Mouse (Mus musculus) testis, adult 2 months (tissue): ENCODE measurements around the gene Atg7. TPM values are rescaled to one million over a fixed set of nuclear protein-coding genes. Genes with fewer than 3 reads are reported as not detected.

Experiments used
- H3K27ac ChIP-seq: fragments of 200-500 bp; 2 replicates; pipeline ENCODE4 v1.5.1; 2012; ENCODE audit warnings: low read depth, low read length; ENCODE audit not compliant: control insufficient read depth, insufficient read depth
- H3K27me3 ChIP-seq: fragments of 200-500 bp; 2 replicates; pipeline ENCODE4 v1.6.1; 2012; ENCODE audit warnings: mild to moderate bottlenecking, low read length, moderate library complexity; ENCODE audit not compliant: control insufficient read depth, insufficient read depth
- H3K36me3 ChIP-seq: fragments of 200-500 bp; 2 replicates; pipeline ENCODE4 v1.6.1; 2012; ENCODE audit warnings: mild to moderate bottlenecking, low read length; ENCODE audit not compliant: control insufficient read depth, insufficient read depth
- H3K4me1 ChIP-seq: fragments of 200-500 bp; 2 replicates; pipeline ENCODE4 v1.6.1; 2012; ENCODE audit warnings: low read length; ENCODE audit not compliant: control insufficient read depth, insufficient read depth
- H3K4me3 ChIP-seq: fragments of 200-500 bp; 2 replicates; pipeline ENCODE4 v1.5.1; 2012; ENCODE audit warnings: low read depth, mild to moderate bottlenecking, low read length, moderate library complexity, mixed read lengths; ENCODE audit not compliant: control insufficient read depth
- CTCF ChIP-seq: fragments of 200-500 bp; IDR thresholded peaks from 2 replicates; pipeline ENCODE4 v1.5.1; 2012; ENCODE audit warnings: low read depth, mild to moderate bottlenecking, inconsistent platforms, low read length, moderate library complexity; ENCODE audit not compliant: control insufficient read depth, insufficient read depth, insufficient replicate concordance
- POLR2A ChIP-seq: fragments of 200-500 bp; IDR thresholded peaks from 2 replicates; pipeline ENCODE4 v1.6.1; 2012; ENCODE audit warnings: low read depth, mild to moderate bottlenecking, inconsistent platforms, low read length, moderate library complexity; ENCODE audit not compliant: control insufficient read depth
- polyA plus RNA-seq: library from polyadenylated mRNA; depleted of rRNA; stranded (reverse); fragments of >200 nt; gene quantifications from 2 replicates; pipeline ENCODE4 v1.2.3, GENCODE M21; 2012

Atg7 gene
- polyA plus RNA-seq, 1 experiment = 52.0 TPM

GRCm38 (mm10) chr6:114890411-114891115 is 247.7 kb downstream of the Atg7 start:
- Histone ChIP-seq H3K4me3 (no peak overlapping the region), H3K4me1 (no peaks in the 10 kb centered on the region; the same call in 1 of the 2 replicates), H3K27me3 (no peaks in the 10 kb centered on the region), H3K27ac (no peak overlapping the region), H3K36me3 (no peaks in the 10 kb centered on the region)
- TF ChIP-seq CTCF = no peak
- TF ChIP-seq POLR2A = no peak

- H3K4me3 ChIP-seq = no peak overlapping the region
- no peak for TF ChIP-seq CTCF
- no peak for TF ChIP-seq POLR2A
- no peak overlapping the region for H3K27ac ChIP-seq
- no peaks in the 10 kb centered on the region; the same call in 1 of the 2 replicates for H3K4me1 ChIP-seq
- H3K27me3 ChIP-seq = no peaks in the 10 kb centered on the region
- no peaks in the 10 kb centered on the region for H3K36me3 ChIP-seq
Observed at GRCm38 (mm10) chr6:114891272-114891671, 248.4 kb downstream of the Atg7 start.

GRCm38 (mm10) chr6:114891771-114892170 is 248.9 kb downstream of the Atg7 start:
- TF ChIP-seq CTCF = no peak
- no peak for TF ChIP-seq POLR2A
- Histone ChIP-seq H3K4me1 (no peaks in the 10 kb centered on the region; the same call in 1 of the 2 replicates), H3K36me3 (no peaks in the 10 kb centered on the region), H3K4me3 (no peak overlapping the region), H3K27me3 (no peaks in the 10 kb centered on the region), H3K27ac (no peak overlapping the region)

GRCm38 (mm10) chr6:114892363-114892762 is 249.5 kb downstream of the Atg7 start:
- TF ChIP-seq CTCF (no peak), POLR2A (no peak)
- Histone ChIP-seq H3K27ac (no peak overlapping the region), H3K36me3 (no peaks in the 10 kb centered on the region), H3K4me1 (no peaks in the 10 kb centered on the region; the same call in 1 of the 2 replicates), H3K4me3 (no peak overlapping the region), H3K27me3 (no peaks in the 10 kb centered on the region)

GRCm38 (mm10) chr6:114893427-114894209 is 250.7 kb downstream of the Atg7 start:
- no peaks in the 10 kb centered on the region; the same call in 1 of the 2 replicates for H3K4me1 ChIP-seq
- no peak overlapping the region for H3K27ac ChIP-seq
- no peaks in the 10 kb centered on the region for H3K27me3 ChIP-seq
- no peaks in the 10 kb centered on the region for H3K36me3 ChIP-seq
- no peak overlapping the region for H3K4me3 ChIP-seq
- TF ChIP-seq POLR2A (no peak), CTCF (no peak)

GRCm38 (mm10) chr6:114894548-114895106 is 251.7 kb downstream of the Atg7 start:
- TF ChIP-seq POLR2A (no peak), CTCF (no peak)
- Histone ChIP-seq H3K27ac (no peak overlapping the region), H3K4me3 (no peak overlapping the region), H3K4me1 (no peaks in the 10 kb centered on the region; the same call in 1 of the 2 replicates), H3K27me3 (no peaks in the 10 kb centered on the region), H3K36me3 (no peaks in the 10 kb centered on the region)

GRCm38 (mm10) chr6:114895191-114895590 is 252.3 kb downstream of the Atg7 start:
- TF ChIP-seq POLR2A = no peak
- no peak for TF ChIP-seq CTCF
- H3K36me3 ChIP-seq = no peaks in the 10 kb centered on the region
- H3K4me3 ChIP-seq = no peak overlapping the region
- no peaks in the 10 kb centered on the region; the same call in 1 of the 2 replicates for H3K4me1 ChIP-seq
- H3K27me3 ChIP-seq = no peaks in the 10 kb centered on the region
- no peak overlapping the region for H3K27ac ChIP-seq
